Mouse (Mus musculus) cortical plate, adult 2 months (tissue): Measurements from ENCODE around the gene Slit3.

Experiments used
- CTCF ChIP-seq: fragments of 200-500 bp; IDR thresholded peaks from 2 replicates; pipeline ENCODE4 v1.5.1; 2011; ENCODE audit warnings: mild to moderate bottlenecking, control low read depth, low read length; ENCODE audit not compliant: insufficient read depth; ENCODE audit errors: extremely low read depth
- POLR2A ChIP-seq: fragments of 200-500 bp; IDR thresholded peaks from 2 replicates; pipeline ENCODE4 v1.6.1; 2011; ENCODE audit warnings: mild to moderate bottlenecking, low read length, control low read depth; ENCODE audit not compliant: insufficient read depth; ENCODE audit errors: extremely low read depth

GRCm38 (mm10) chr11:35121611-35121959 lies 561 bp downstream of the Slit3 start:
- TF ChIP-seq CTCF, result no peak
- no peak for TF ChIP-seq POLR2A
